Mouse (Mus musculus) MEL (cell line): ENCODE measurements around the gene Pkd1l2. TPM values are rescaled to one million over a fixed set of nuclear protein-coding genes. Genes with fewer than 3 reads are reported as not detected.

ENCODE experiments used
- DNase-seq: peaks from one replicate; pipeline ENCODE4 v3.0.0; 2011; ENCODE audit warnings: low read depth, low spot score
- H3K27ac ChIP-seq: 2 replicates; pipeline ENCODE4 v1.5.1; 2012; ENCODE audit warnings: low read depth, mild to moderate bottlenecking, control low read depth, low read length, moderate library complexity; ENCODE audit not compliant: control insufficient read depth
- H3K27me3 ChIP-seq, 2 experiments: fragments of 150-350 bp in 1 of 2; sonication (generic) in 1 of 2; 2 replicates each; pipeline ENCODE4 v1.6.1; 2012; ENCODE audit warnings: low read length in 2 of 2, mild to moderate bottlenecking in 2 of 2, improper control_type of control experiment in 1 of 2, moderate library complexity in 1 of 2; ENCODE audit not compliant: insufficient read depth in 2 of 2, control insufficient read depth in 1 of 2
- H3K36me3 ChIP-seq, 2 experiments: 2 replicates each; pipeline ENCODE4 v1.6.1; 2012 to 2014; ENCODE audit warnings: low read length in 2 of 2, improper control_type of control experiment in 1 of 2, inconsistent platforms in 1 of 2, mild to moderate bottlenecking in 1 of 2; ENCODE audit not compliant: insufficient read depth in 2 of 2, control insufficient read depth in 1 of 2
- H3K4me1 ChIP-seq, 2 experiments: fragments of 150-350 bp in 1 of 2; sonication (generic) in 1 of 2; 2 replicates each; pipeline ENCODE4 v1.6.1; 2012; ENCODE audit warnings: low read length in 2 of 2, improper control_type of control experiment in 1 of 2, mild to moderate bottlenecking in 1 of 2; ENCODE audit not compliant: insufficient read depth in 2 of 2, control insufficient read depth in 1 of 2
- H3K4me3 ChIP-seq, 2 experiments: fragments of 150-350 bp in 1 of 2; sonication (generic) in 1 of 2; 2 replicates each; pipeline ENCODE4 v1.5.1; 2012; ENCODE audit warnings: low read depth in 2 of 2, low read length in 2 of 2, mild to moderate bottlenecking in 2 of 2, moderate library complexity in 2 of 2, control low read depth in 1 of 2, improper control_type of control experiment in 1 of 2; ENCODE audit not compliant: control insufficient read depth in 1 of 2, insufficient read depth in 1 of 2
- H3K79me2 ChIP-seq: 2 replicates; pipeline ENCODE4 v1.6.1; 2012; ENCODE audit warnings: mild to moderate bottlenecking, low read length, moderate library complexity; ENCODE audit not compliant: control insufficient read depth, poor library complexity, insufficient read depth
- H3K9ac ChIP-seq: 2 replicates; pipeline ENCODE4 v1.6.1; 2012; ENCODE audit warnings: low read depth, mild to moderate bottlenecking, control low read depth, low read length, moderate library complexity; ENCODE audit not compliant: control insufficient read depth, poor library complexity, severe bottlenecking
- H3K9me3 ChIP-seq: fragments of 150-350 bp; sonication (generic); replicated peaks from 2 replicates; pipeline ENCODE4 v1.6.1; 2012; ENCODE audit warnings: mild to moderate bottlenecking, low read length, improper control_type of control experiment, moderate library complexity; ENCODE audit not compliant: insufficient read depth
- BHLHE40 ChIP-seq: IDR thresholded peaks from 2 replicates; pipeline ENCODE4 v1.6.1; 2012; ENCODE audit warnings: low read depth, mild to moderate bottlenecking, inconsistent platforms, low read length, improper control_type of control experiment, borderline replicate concordance
- CHD1 ChIP-seq: IDR thresholded peaks from 2 replicates; pipeline ENCODE4 v1.6.1; 2012; ENCODE audit warnings: low read depth, mild to moderate bottlenecking, inconsistent platforms, low read length, improper control_type of control experiment
- CHD2 ChIP-seq: IDR thresholded peaks from 2 replicates; pipeline ENCODE4 v1.6.1; 2011; ENCODE audit warnings: low read length, improper control_type of control experiment
- CTCF ChIP-seq, 3 experiments: IDR thresholded peaks in 2 of 3; conservative IDR thresholded peaks in 1 of 3; 2 replicates each; pipeline ENCODE4 v1.5.1; 2011 to 2012; ENCODE audit warnings: low read length in 3 of 3, low read depth in 2 of 3, mild to moderate bottlenecking in 2 of 3, improper control_type of control experiment in 1 of 3, inconsistent platforms in 1 of 3, mixed read lengths in 1 of 3, moderate library complexity in 1 of 3; ENCODE audit not compliant: control insufficient read depth in 1 of 3, insufficient read depth in 1 of 3, poor library complexity in 1 of 3, severe bottlenecking in 1 of 3
- EP300 ChIP-seq, 2 experiments: IDR thresholded peaks; 2 replicates each; pipeline ENCODE4 v1.6.1; 2011; ENCODE audit warnings: improper control_type of control experiment in 2 of 2, low read length in 2 of 2, low read depth in 1 of 2, mild to moderate bottlenecking in 1 of 2
- GABPA ChIP-seq: IDR thresholded peaks from 2 replicates; pipeline ENCODE4 v1.6.1; 2012; ENCODE audit warnings: low read depth, mild to moderate bottlenecking, inconsistent platforms, low read length, improper control_type of control experiment, moderate library complexity
- GATA1 ChIP-seq: IDR thresholded peaks from 2 replicates; pipeline ENCODE4 v1.6.1; 2011; ENCODE audit warnings: low read depth, low read length, improper control_type of control experiment
- JUND ChIP-seq: IDR thresholded peaks from 2 replicates; pipeline ENCODE4 v1.6.1; 2011; ENCODE audit warnings: low read depth, mild to moderate bottlenecking, improper control_type of control experiment, low read length
- KAT2A ChIP-seq: conservative IDR thresholded peaks from 2 replicates; pipeline ENCODE4 v1.6.1; 2012; ENCODE audit warnings: low read depth, low read length, improper control_type of control experiment, inconsistent platforms
- MEF2A ChIP-seq: IDR thresholded peaks from 2 replicates; pipeline ENCODE4 v1.6.1; 2014; ENCODE audit warnings: low read depth, mild to moderate bottlenecking, inconsistent platforms, low read length, improper control_type of control experiment; ENCODE audit not compliant: poor library complexity, insufficient replicate concordance, severe bottlenecking; ENCODE audit errors: extremely low read depth
- MXI1 ChIP-seq: IDR thresholded peaks from 2 replicates; pipeline ENCODE4 v1.6.1; 2011; ENCODE audit warnings: mild to moderate bottlenecking, low read depth, low read length, improper control_type of control experiment
- MYC ChIP-seq: IDR thresholded peaks from 2 replicates; pipeline ENCODE4 v1.6.1; 2011; ENCODE audit warnings: low read depth, mild to moderate bottlenecking, low read length, improper control_type of control experiment, moderate library complexity
- NELFE ChIP-seq: IDR thresholded peaks from 2 replicates; pipeline ENCODE4 v1.6.1; 2011; ENCODE audit warnings: low read depth, low read length, improper control_type of control experiment
- NRF1 ChIP-seq: IDR thresholded peaks from 2 replicates; pipeline ENCODE4 v1.6.1; 2014; ENCODE audit warnings: low read depth, mild to moderate bottlenecking, inconsistent platforms, low read length, improper control_type of control experiment, moderate library complexity; ENCODE audit not compliant: poor library complexity, insufficient read depth, severe bottlenecking
- POLR2A ChIP-seq, 2 experiments: IDR thresholded peaks; 2 replicates each; pipeline ENCODE4 v1.6.1; 2011 to 2012; ENCODE audit warnings: low read length in 2 of 2, mild to moderate bottlenecking in 2 of 2, control low read depth in 1 of 2, improper control_type of control experiment in 1 of 2, low read depth in 1 of 2, moderate library complexity in 1 of 2; ENCODE audit not compliant: control insufficient read depth in 1 of 2, insufficient read depth in 1 of 2, poor library complexity in 1 of 2
- RCOR1 ChIP-seq: IDR thresholded peaks from 2 replicates; pipeline ENCODE4 v1.6.1; 2012; ENCODE audit warnings: low read depth, mild to moderate bottlenecking, inconsistent platforms, low read length, improper control_type of control experiment
- SIN3A ChIP-seq: IDR thresholded peaks from 2 replicates; pipeline ENCODE4 v1.6.1; 2012; ENCODE audit warnings: low read length, improper control_type of control experiment, inconsistent platforms
- TBP ChIP-seq: IDR thresholded peaks from 2 replicates; pipeline ENCODE4 v1.8.0; 2011; ENCODE audit warnings: low read depth, low read length, improper control_type of control experiment
- UBTF ChIP-seq: IDR thresholded peaks from 2 replicates; pipeline ENCODE4 v1.6.1; 2012; ENCODE audit warnings: low read depth, mild to moderate bottlenecking, inconsistent platforms, low read length, improper control_type of control experiment, moderate library complexity, borderline replicate concordance; ENCODE audit not compliant: insufficient read depth
- ZC3H11A ChIP-seq: IDR thresholded peaks from 2 replicates; pipeline ENCODE4 v1.6.1; 2012; ENCODE audit warnings: low read depth, mild to moderate bottlenecking, inconsistent platforms, low read length, improper control_type of control experiment
- ZMIZ1 ChIP-seq: IDR thresholded peaks from 2 replicates; pipeline ENCODE4 v1.6.1; 2012; ENCODE audit warnings: low read depth, mild to moderate bottlenecking, inconsistent platforms, low read length, improper control_type of control experiment, moderate library complexity
- polyA plus RNA-seq, 2 experiments: library from polyadenylated mRNA; stranded (reverse) in 1 of 2; unstranded in 1 of 2; fragments of >175 nt in 1 of 2; fragments of >200 nt in 1 of 2; gene quantifications; 2 replicates each; pipeline versions ENCODE4 v1.2.1 to v1.2.4; 2012; ENCODE audit warnings: low replicate concordance in 2 of 2, low read depth in 1 of 2; ENCODE audit not compliant: insufficient read length in 2 of 2, insufficient read depth in 1 of 2, missing spikeins in 1 of 2
- total RNA-seq: library from RNA; depleted of rRNA; stranded (reverse); fragments of 300-350 nt; gene quantifications from 2 replicates; pipeline ENCODE4 v1.2.3, GENCODE M21; 2012

Gene Pkd1l2
- total and polyA plus RNA-seq, 3 experiments: 0.86 to 1.5 TPM; not detected in 1

GRCm38 (mm10) chr8:117121277-117121676, 39.0 kb upstream of the Pkd1l2 start (continued):
- TF ChIP-seq MXI1: peak; percentile 63
- TF ChIP-seq POLR2A (IDR thresholded peaks at IDR 0.05; ENCODE audit: control insufficient read depth in 1 of 2, insufficient read depth in 1 of 2, low read depth in 1 of 2, low read length in 2 of 2, poor library complexity in 1 of 2): peak; percentile 33 to 65; a peak in 2 of 4 replicates
- no peak for TF ChIP-seq CTCF (IDR thresholded peaks at IDR 0.05 in 2 of 3, conservative IDR thresholded peaks at IDR 0.05 in 1 of 3; ENCODE audit: control insufficient read depth in 1 of 3, insufficient read depth in 1 of 3, low read depth in 2 of 3, low read length in 3 of 3, poor library complexity in 1 of 3, severe bottlenecking in 1 of 3)
- no peak for TF ChIP-seq GATA1
- peak; percentile 52 to 70 for TF ChIP-seq EP300 (IDR thresholded peaks at IDR 0.05; ENCODE audit: low read depth in 1 of 2, low read length in 2 of 2)
- no peak for TF ChIP-seq BHLHE40
- TF ChIP-seq NELFE: peak; percentile 52
- TF ChIP-seq ZC3H11A: no peak
- TF ChIP-seq RCOR1: no peak
- TF ChIP-seq CHD2: no peak
- TF ChIP-seq NRF1: no peak
- no peak for TF ChIP-seq UBTF
- TF ChIP-seq TBP: peak; percentile 80
- TF ChIP-seq MEF2A: no peak
- no peak for TF ChIP-seq ZMIZ1
- TF ChIP-seq MYC: peak; percentile 64; the same call in 1 of the 2 replicates
- 0 out of 2 replicates have a peak, but pooled peaks have one; percentile 26 for TF ChIP-seq JUND

DNA sequence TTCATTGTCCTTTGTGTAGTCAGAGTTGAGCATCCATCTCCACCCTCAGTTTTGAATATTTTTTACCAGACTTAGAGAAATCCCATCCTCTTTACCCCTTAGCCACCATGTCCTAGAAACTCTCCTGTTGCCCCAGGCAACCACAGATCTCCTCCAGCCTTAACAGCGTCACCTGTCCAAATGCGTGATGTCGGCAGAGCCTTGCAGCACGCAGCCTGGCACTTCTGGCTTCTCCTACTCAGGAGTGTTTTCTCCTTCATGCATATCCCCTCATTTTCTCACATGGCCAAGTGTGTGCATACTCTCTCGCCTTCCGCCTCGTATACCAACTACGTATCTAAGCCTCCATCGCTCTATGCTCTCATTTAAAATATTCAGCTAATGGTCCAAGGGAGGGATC, 36.2 kb upstream of the Pkd1l2 start:
- H3K27me3 ChIP-seq: no peaks in the 10 kb centered on the region
- no peak for DNase-seq
- H3K36me3 ChIP-seq: peaks cover 0 to 32% of the 10 kb centered on the region in 2 experiments; a peak in 2 of 4 replicates
- H3K79me2 ChIP-seq: no peaks in the 10 kb centered on the region
- no peak overlapping the region for H3K9ac ChIP-seq
- H3K4me1 ChIP-seq: peaks cover 5 to 41% of the 10 kb centered on the region in 2 experiments
- TF ChIP-seq GABPA: no peak
- TF ChIP-seq SIN3A: no peak
- TF ChIP-seq KAT2A: no peak
- TF ChIP-seq MYC: no peak
- no peak for TF ChIP-seq CHD1
- H3K9me3 ChIP-seq: no peaks in the 10 kb centered on the region
- H3K4me3 ChIP-seq: no peak overlapping the region
- no peak overlapping the region for H3K27ac ChIP-seq
